Mouse (Mus musculus): ENCODE data around the gene Rps2. TPM values are rescaled to one million over a fixed set of nuclear protein-coding genes. Genes with fewer than 3 reads are reported as not detected.

Rps2 gene
- polyA plus RNA-seq, 1 experiment from 2014 or later = 1,342 TPM

DNA sequence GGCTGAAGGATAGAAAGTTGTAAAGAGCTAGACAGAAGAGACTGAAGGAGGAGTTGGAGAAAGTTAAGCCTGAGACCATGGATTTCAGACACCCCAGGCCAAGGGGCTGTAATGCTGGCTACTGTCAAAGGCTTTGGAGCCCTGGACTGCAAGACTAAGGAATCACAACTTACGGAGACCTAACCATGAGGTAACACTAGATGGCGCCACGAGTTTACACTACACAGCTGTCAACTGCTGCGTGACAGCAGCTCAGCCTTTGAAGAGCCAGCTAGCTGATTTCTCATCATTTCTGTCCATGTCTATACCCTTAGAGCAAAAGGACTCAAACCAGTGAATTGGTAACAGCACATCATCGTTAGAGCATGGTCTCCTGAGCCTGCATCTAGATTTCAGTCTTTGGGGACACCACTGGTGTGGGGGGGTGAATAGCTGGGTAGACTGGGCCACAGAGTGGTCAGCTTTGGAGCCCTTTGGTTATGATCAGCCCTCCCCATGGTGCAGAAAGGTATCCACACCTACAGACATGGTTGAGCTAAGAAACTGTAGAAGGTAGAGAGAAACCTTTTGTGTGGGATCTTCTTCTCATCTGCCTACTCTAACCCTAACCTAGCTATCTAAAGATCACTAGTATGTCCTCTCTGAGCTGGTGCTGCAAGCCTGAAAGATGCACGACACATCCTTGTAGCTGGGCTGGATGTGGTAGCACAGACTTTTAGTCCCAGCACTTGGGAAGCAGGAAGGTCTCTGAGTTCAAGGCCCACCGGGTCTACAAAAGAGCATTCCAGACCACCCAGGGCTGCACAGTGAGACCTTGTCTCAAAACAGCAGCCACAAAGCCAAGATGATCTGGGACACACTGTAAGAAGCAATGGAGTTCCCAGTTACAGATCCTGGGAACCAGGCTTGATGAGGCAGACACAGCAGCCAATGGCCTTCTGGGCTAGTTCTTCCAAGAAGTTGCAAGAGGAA, 27.9 kb downstream of the Rps2 start:
- peak; percentile 83 for ATAC-seq (ENCODE audit: low read depth)
- H3K4me2 ChIP-seq (ENCODE audit: low read depth, low read length) = no peak overlapping the region
- no peaks in the 10 kb centered on the region for H3K9me3 ChIP-seq (ENCODE audit: control insufficient read depth, low read length)
- no peak overlapping the region for H3K27ac ChIP-seq (ENCODE audit: low read length)
- WGBS = 19% methylated on average over 7 of the region's 7 CpGs
- H3K4me1 ChIP-seq (replicated peaks; ENCODE audit: control insufficient read depth, insufficient read depth, low read length) = no peaks in the 10 kb centered on the region
- H3K9ac ChIP-seq (ENCODE audit: low read length) = no peak overlapping the region
- H3K27me3 ChIP-seq (ENCODE audit: control insufficient read depth, insufficient read depth, low read depth, low read length) = peaks cover 10% of the 10 kb centered on the region
- H3K36me3 ChIP-seq (ENCODE audit: control insufficient read depth, insufficient read depth, low read length) = peaks cover 2% of the 10 kb centered on the region; the same call in 1 of the 2 replicates
- H3K4me3 ChIP-seq (ENCODE audit: low read length) = no peak overlapping the region

DNA sequence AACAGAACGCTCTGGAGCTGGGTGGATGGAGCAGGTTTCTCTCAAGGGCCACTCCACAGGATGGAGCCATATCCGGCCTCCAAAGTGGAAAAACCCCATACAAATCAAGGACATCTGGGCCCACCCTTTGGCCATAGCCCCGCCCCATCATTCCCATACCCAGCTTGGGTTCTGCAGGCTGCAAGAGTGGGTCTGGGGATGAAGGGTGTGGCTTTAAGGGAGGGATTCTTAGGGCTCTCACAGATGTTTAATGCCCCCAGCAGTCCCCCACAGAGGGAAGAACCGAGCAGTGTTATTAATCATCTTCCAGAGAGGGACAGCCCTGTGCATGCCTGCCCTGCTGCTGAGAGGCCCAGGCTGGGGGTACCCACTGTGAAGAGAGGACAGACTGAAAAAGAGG, 29.1 kb downstream of the Rps2 start:
- H3K36me3 ChIP-seq (ENCODE audit: control insufficient read depth, insufficient read depth, low read length) = no peaks in the 10 kb centered on the region
- H3K4me1 ChIP-seq (replicated peaks; ENCODE audit: control insufficient read depth, insufficient read depth, low read length) = no peaks in the 10 kb centered on the region
- H3K27me3 ChIP-seq (ENCODE audit: control insufficient read depth, insufficient read depth, low read depth, low read length) = peaks cover 20% of the 10 kb centered on the region
- 33% methylated on average over 4 of the region's 4 CpGs for WGBS
- ATAC-seq (ENCODE audit: low read depth) = 0 out of 2 replicates have a peak, but pooled peaks have one; percentile 24
- no peak overlapping the region for H3K27ac ChIP-seq (ENCODE audit: low read length)
- H3K4me2 ChIP-seq (ENCODE audit: low read depth, low read length) = no peak overlapping the region
- H3K9ac ChIP-seq (ENCODE audit: low read length) = no peak overlapping the region
- no peaks in the 10 kb centered on the region for H3K9me3 ChIP-seq (ENCODE audit: control insufficient read depth, low read length)
- H3K4me3 ChIP-seq (ENCODE audit: low read length) = no peak overlapping the region

DNA sequence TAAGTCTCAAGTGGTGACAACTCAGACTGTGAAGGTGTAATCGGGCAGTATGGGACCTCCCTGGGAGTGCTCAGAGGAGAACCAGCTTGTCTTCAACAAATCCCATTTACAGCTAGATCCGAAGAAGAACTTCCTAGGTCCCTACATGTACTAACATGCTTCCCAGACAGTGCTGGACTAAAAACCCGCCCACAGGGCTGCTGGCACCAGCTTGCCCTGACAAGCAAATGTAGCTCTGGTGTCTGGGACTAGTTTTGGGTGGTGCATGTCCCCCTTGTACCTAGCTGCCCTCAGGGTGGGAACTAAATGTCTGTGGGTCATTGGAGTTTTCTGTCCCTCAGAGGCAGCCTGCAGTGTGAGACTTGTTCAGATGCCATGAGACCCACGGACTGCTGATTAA, 33.6 kb downstream of the Rps2 start:
- peaks cover 55% of the 10 kb centered on the region for H3K27me3 ChIP-seq (ENCODE audit: control insufficient read depth, insufficient read depth, low read depth, low read length)
- H3K36me3 ChIP-seq (ENCODE audit: control insufficient read depth, insufficient read depth, low read length) = no peaks in the 10 kb centered on the region
- H3K4me1 ChIP-seq (replicated peaks; ENCODE audit: control insufficient read depth, insufficient read depth, low read length) = 0 out of 2 replicates have a peak, but pooled peaks cover 3% of the 10 kb centered on the region
- H3K9me3 ChIP-seq (ENCODE audit: control insufficient read depth, low read length) = no peaks in the 10 kb centered on the region
- H3K4me3 ChIP-seq (ENCODE audit: low read length) = no peak overlapping the region
- no peak overlapping the region for H3K4me2 ChIP-seq (ENCODE audit: low read depth, low read length)
- H3K27ac ChIP-seq (ENCODE audit: low read length) = no peak overlapping the region
- H3K9ac ChIP-seq (ENCODE audit: low read length) = no peak overlapping the region
- 16% methylated on average over 4 of the region's 4 CpGs for WGBS
- ATAC-seq (ENCODE audit: low read depth) = no peak

DNA sequence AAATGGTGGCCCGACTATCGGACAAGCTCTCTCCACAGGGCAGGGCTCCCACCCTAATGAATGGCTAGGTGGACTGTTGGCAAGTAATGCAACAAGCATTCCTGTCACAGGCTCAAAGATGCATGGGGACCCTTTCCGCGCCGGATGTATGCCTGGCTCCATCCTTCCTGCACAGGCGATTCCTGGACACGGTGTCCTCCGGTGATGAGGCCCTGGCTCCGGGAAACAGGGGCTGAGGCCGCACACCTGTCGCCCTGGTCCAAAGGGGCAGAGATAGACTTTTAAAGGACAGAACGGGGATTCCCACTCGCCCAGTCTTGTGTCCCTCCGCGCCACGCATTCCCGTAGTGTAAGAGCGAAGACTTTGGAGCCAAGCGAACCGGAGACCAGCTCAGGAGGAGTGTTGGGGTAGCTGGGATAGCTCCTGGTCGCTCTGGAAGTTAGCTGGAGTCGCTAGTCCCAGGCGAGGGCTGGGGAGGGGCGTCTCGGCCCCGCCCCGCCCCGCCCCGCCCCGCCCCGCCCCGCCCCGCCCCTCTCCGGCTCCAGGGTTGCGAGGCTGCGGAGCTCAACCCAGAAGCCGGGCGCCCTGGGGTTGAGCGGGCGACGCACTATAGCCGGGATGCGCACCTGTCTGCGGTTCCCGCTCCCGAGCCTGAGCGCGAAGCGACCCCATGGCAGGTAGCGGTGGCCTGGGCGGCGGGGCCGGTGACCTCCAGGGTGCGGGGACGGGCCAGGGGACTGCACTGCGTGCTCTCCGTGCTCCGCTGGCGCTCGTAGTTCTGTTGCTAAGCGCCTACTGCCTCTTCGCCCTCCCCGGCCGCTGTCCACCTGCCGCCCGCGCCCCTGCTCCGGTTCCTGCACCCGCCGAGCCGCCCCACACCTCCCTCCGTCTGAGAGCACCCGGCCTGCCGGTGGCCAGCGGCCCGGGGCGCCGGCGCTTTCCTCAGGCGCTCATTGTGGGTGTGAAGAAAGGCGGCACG, 34.8 kb downstream of the Rps2 start, which contains the start of gene Hs3st6:
Gene Hs3st6, plus strand, starts transcription at position 574 of the 980 bp plus-strand sequence.
- WGBS = under 1% methylated on average over 62 of the region's 82 CpGs
- Histone ChIP-seq H3K36me3 (ENCODE audit: control insufficient read depth, insufficient read depth, low read length) (no peaks in the 10 kb centered on the region), H3K4me3 (ENCODE audit: low read length) (peak within 1 kb of the TSS; percentile 58), H3K9me3 (ENCODE audit: control insufficient read depth, low read length) (no peaks in the 10 kb centered on the region), H3K27me3 (ENCODE audit: control insufficient read depth, insufficient read depth, low read depth, low read length) (peaks cover 55% of the 10 kb centered on the region), H3K4me1 (replicated peaks; ENCODE audit: control insufficient read depth, insufficient read depth, low read length) (0 out of 2 replicates have a peak, but pooled peaks cover 3% of the 10 kb centered on the region), H3K4me2 (ENCODE audit: low read depth, low read length) (peak within 1 kb of the TSS; percentile 98), H3K27ac (ENCODE audit: low read length) (no peak within 1 kb of the TSS), H3K9ac (ENCODE audit: low read length) (peak within 1 kb of the TSS; percentile 58)
- peak; percentile 95 for ATAC-seq (ENCODE audit: low read depth)

DNA sequence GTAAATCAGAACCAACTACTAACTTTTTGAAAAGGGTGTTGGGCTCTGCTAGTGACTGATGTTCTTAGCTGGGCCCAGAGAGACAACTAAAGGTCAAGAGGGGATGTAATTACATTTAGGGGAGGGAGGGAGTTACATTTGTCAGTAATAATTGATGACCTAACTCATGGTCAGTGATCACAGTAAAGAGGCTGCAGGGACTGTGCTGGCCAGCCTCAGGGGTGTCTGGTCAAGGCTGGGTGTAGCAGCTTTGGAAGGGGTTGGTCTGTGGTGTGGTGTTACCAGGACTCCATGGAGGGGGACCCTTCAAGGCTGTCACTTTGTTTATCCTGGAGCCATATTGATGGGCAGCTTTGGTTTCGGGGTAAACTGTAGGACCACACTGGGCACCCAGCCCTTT, 39.5 kb downstream of the Rps2 start:
- H3K4me3 ChIP-seq (ENCODE audit: low read length) = no peak overlapping the region
- H3K4me1 ChIP-seq (replicated peaks; ENCODE audit: control insufficient read depth, insufficient read depth, low read length) = 0 out of 2 replicates have a peak, but pooled peaks cover 3% of the 10 kb centered on the region
- H3K9ac ChIP-seq (ENCODE audit: low read length) = no peak overlapping the region
- no peaks in the 10 kb centered on the region for H3K36me3 ChIP-seq (ENCODE audit: control insufficient read depth, insufficient read depth, low read length)
- H3K4me2 ChIP-seq (ENCODE audit: low read depth, low read length) = no peak overlapping the region
- no peak overlapping the region for H3K27ac ChIP-seq (ENCODE audit: low read length)
- H3K9me3 ChIP-seq (ENCODE audit: control insufficient read depth, low read length) = no peaks in the 10 kb centered on the region
- ATAC-seq (ENCODE audit: low read depth) = no peak
- H3K27me3 ChIP-seq (ENCODE audit: control insufficient read depth, insufficient read depth, low read depth, low read length) = peaks cover 31% of the 10 kb centered on the region
- 94% methylated on average over 1 of the region's 1 CpGs for WGBS

DNA sequence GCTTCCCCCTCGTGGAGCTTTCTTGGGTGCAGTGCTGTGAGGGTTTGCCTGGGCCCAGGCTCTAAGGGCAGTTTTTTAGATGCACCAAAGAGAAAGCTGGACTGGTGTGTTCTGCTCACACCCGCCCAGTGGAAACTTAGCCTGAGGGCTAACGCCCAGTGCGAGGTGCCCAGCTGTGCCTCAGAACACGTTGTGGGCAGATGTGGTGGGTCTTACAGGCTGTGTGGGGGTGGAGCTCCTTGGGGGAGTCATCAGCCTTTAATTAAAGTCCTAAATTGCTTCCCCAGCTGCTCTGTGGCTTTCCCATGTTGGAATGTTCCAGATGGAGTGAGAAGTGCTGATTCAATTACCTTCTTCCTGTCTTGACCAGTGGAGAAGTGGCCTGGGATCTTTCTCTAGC, 43.2 kb downstream of the Rps2 start:
- Histone ChIP-seq H3K4me2 (ENCODE audit: low read depth, low read length) (no peak overlapping the region), H3K4me3 (ENCODE audit: low read length) (no peak overlapping the region), H3K27me3 (ENCODE audit: control insufficient read depth, insufficient read depth, low read depth, low read length) (no peaks in the 10 kb centered on the region), H3K4me1 (replicated peaks; ENCODE audit: control insufficient read depth, insufficient read depth, low read length) (no peaks in the 10 kb centered on the region), H3K27ac (ENCODE audit: low read length) (no peak overlapping the region), H3K9ac (ENCODE audit: low read length) (no peak overlapping the region), H3K9me3 (ENCODE audit: control insufficient read depth, low read length) (no peaks in the 10 kb centered on the region), H3K36me3 (ENCODE audit: control insufficient read depth, insufficient read depth, low read length) (no peaks in the 10 kb centered on the region)
- WGBS = 56% methylated on average over 5 of the region's 5 CpGs
- ATAC-seq (ENCODE audit: low read depth) = no peak

DNA sequence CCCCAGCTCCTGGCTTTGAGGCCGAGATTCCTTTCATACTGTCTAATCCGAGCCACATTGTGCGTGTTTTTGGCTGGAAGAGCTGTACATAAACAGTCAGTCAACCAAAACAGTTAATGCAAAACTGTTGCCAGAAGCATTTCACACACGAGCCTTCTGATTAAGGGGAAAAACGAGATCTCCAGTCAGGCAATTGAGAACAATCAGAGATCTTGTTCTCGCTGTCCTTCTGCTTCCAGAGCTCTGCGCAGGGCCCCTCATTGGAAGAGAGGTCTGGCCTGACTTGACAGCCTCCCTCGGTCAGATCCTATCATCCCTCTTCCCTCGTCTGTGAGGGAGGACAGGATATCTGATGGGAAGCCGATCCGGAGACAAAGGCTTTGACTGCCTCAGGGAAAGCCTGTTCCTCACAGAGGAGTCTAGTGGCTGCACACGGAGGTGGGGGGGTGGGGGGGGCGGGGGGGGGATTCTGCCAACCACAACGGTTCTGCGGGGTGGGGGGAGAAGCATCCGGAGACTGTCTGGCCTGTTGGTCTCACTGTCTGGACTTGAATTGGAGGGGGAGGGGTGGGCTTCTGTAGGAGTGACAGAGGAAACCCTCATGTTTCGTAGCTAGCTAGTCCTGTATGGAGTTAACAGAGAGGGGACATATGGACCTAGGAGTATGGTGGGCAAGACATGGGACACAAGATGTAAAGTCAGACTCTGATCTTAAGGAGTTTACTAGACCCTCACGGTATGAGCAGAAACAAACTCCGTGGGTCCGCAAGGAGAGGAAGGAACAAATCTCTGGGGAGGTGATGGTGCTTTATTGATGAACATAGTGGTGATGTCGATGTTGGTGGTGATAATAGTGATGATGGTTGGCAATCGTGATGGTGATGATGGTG, 47.3 kb downstream of the Rps2 start:
- 42% methylated on average over 22 of the region's 22 CpGs for WGBS
- Histone ChIP-seq H3K27me3 (ENCODE audit: control insufficient read depth, insufficient read depth, low read depth, low read length) (no peaks in the 10 kb centered on the region), H3K9me3 (ENCODE audit: control insufficient read depth, low read length) (no peaks in the 10 kb centered on the region), H3K4me1 (replicated peaks; ENCODE audit: control insufficient read depth, insufficient read depth, low read length) (peaks cover 3% of the 10 kb centered on the region; the same call in 1 of the 2 replicates), H3K36me3 (ENCODE audit: control insufficient read depth, insufficient read depth, low read length) (no peaks in the 10 kb centered on the region), H3K27ac (ENCODE audit: low read length) (no peak overlapping the region), H3K9ac (ENCODE audit: low read length) (no peak overlapping the region), H3K4me2 (ENCODE audit: low read depth, low read length) (no peak overlapping the region; the same call in 1 of the 2 replicates), H3K4me3 (ENCODE audit: low read length) (no peak overlapping the region)
- ATAC-seq (ENCODE audit: low read depth) = peak; percentile 44; the same call in 1 of the 2 replicates

DNA sequence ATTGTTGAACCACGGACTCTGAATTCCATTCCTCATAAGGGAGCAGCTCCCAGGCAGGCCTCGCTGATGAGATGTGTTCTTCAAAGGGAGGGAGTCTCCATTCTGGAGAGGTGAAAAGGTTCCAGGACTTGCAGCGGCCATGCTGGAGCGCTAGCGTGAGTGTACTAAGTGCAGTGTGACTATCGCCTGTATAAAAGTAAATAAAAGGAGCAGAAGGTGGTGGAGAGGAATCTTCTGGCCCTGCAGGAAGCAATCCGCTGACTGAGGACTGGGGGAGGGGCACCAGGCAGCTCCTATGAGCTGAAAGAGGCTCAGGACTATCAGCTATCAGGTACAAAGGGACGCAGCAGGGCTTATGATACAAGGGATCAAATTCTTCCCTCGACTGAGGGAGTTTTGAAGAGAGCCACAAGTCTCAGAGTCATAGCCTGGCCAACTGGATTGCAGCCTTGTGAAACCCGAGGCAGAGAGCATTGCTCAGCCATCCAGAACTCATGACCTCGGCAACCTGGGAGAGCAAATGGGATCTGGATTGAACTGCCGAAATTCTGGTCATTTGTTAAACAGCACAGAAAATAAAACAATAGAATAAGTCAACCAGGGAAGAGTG, 48.5 kb downstream of the Rps2 start:
- H3K27me3 ChIP-seq (ENCODE audit: control insufficient read depth, insufficient read depth, low read depth, low read length) = no peaks in the 10 kb centered on the region
- no peak overlapping the region for H3K9ac ChIP-seq (ENCODE audit: low read length)
- no peaks in the 10 kb centered on the region for H3K36me3 ChIP-seq (ENCODE audit: control insufficient read depth, insufficient read depth, low read length)
- H3K4me1 ChIP-seq (replicated peaks; ENCODE audit: control insufficient read depth, insufficient read depth, low read length) = peaks cover 3% of the 10 kb centered on the region; the same call in 1 of the 2 replicates
- no peaks in the 10 kb centered on the region for H3K9me3 ChIP-seq (ENCODE audit: control insufficient read depth, low read length)
- no peak overlapping the region for H3K4me3 ChIP-seq (ENCODE audit: low read length)
- ATAC-seq (ENCODE audit: low read depth) = no peak
- 17% methylated on average over 12 of the region's 12 CpGs for WGBS
- H3K27ac ChIP-seq (ENCODE audit: low read length) = no peak overlapping the region
- no peak overlapping the region for H3K4me2 ChIP-seq (ENCODE audit: low read depth, low read length)
